Mouse (Mus musculus) heart, adult 8-10 months (tissue): Measurements from ENCODE around the gene Hcrtr1. TPM values are rescaled to one million over a fixed set of nuclear protein-coding genes. Genes with fewer than 3 reads are reported as not detected.

Source experiments
- DNase-seq: peaks from one replicate; pipeline ENCODE4 v3.0.0; 2022; ENCODE audit warnings: low spot score
- total RNA-seq, 4 experiments: library from RNA; stranded (reverse); gene quantifications; 2 replicates each; pipeline ENCODE4 v1.2.4; 2022

Hcrtr1 gene
- total RNA-seq, result not detected

DNA sequence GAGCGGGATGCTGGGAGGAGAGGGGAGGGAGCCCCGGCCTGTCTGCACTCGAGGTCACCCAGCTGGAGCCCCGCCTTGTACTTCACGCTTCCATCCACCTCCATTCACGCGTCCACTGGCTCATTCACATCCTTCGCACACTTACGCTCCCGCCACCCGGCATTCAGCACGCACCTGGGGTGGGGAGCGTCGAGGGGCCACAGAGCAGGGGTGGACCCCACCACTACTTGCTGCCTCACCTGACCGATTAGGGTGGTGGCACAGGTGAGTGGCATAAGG, at the start of gene Hcrtr1:
Hcrtr1 (minus strand) TSS at position 146 of the 279 bp plus-strand sequence.
- no peak for DNase-seq

DNA sequence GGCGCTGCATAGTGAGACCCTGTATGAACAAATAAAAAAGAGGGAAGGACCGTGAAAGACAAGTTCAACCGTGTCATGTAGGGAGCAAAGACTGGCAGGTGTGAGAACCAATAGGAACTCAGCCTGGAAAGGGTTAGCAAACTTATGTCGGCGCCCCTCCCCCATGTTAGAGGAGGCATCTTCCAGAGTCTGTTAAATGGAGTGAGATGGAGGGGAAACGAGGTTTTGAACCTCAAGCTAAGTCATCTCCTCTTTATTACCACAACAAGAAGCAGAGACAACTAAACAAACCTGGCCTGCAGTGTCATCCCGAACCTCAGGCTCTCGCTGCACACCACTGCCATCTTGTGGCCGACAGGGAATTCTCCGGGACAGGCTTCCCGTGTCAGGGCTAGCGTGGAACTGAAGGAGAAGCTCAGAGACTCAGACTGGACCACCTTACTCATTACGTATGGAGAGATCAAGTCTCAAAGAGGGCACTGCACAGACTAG, 49.7 kb upstream of the Hcrtr1 start:
- DNase-seq, result peak; percentile 86

DNA sequence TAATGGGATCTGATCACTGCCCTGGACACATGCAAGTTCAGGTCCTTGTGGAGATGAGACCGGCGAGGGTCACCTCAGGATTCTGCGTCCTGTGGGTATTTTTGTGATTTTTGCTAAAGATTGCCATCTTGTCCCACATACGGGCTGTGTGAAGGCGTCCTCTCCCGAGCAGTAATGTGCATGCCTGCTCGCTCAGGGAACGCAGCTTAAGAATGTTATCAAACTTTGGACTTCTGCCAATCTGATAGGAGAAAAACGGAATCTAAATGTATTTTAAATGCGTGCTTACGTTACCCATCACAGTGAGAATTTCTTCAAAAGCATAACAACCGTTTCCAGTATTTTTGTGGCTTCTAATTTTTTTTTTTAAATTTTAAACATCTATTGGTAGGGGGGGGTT, 47.7 kb upstream of the Hcrtr1 start:
- DNase-seq, result no peak

DNA sequence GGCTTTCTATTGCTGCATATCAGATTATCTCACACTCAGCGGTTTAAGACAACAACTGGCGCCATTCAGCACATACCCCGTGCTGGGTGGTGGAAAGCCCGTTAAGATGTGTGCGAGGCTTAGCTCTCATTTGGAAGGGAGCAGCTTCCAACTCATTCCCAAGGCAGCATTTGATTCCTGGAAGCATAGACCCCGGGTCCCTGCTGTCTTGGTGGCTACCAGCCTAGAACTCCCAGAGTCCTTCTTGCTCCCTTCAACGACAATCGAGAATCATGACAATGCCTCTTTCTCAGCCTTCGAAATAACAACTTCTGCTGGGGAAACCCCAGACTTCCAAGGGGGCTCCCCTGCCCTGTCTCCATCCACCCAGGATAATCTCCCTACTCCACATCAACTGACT, 47.3 kb upstream of the Hcrtr1 start:
- no peak for DNase-seq

DNA sequence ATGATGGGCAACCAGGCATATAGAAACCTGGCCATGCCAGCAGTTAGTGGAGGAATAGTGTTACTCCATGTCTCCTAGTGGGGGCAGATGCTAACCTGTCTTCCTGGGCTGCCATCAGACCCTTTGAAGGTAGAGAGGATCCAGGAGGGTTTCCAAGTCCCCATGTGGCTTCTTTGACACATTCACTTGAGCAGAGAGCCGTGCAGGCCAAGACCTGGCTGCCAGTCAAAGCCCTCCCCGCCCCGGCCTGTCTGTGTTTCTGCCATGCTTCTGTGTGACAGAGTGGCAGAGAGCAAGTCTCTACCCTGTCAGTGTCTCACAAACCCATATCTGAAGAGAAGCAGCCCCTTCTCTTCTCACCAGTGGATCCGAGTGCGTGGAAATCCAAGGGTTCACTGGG, 44.7 kb upstream of the Hcrtr1 start:
- DNase-seq, result no peak

DNA sequence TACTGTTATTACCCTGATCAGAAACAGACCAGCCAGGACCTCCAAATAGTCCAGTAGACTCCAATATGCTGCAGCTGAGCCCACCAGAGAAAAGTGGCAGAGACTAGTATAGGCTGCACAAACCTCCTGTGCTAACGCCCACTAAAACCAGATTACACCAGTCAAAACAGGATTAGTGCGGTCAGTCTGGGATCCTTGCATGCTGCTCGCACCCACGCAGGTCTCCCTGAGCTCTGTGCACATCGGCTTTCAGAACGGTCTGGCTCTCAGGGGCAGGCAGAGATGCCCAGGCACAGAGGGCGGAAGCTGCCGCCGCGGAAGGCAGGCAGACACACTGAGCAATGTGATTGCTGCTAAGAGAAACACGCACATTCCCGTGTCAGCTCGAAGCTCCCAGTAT, 43.9 kb upstream of the Hcrtr1 start:
- DNase-seq, result no peak

DNA sequence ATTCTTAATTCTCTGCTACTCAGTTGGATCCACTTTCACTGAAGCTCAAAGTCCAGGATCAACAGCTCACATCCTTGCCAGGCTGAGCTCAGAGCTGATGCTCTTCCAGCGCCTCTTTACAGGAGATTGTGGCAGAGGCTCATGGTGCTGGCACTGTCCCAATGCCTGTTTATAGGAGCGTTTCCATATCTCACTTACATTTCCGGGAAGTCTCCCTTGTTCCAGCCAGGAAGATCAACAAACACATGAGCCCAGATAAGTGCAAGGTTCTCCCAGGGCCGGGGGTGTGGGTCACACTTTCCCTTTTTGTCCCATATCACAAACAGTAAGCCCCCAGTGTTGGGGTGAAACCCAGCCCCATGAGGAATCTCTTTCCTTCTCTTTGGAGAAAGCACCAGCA, 42.7 kb upstream of the Hcrtr1 start:
- DNase-seq, result peak; percentile 54

DNA sequence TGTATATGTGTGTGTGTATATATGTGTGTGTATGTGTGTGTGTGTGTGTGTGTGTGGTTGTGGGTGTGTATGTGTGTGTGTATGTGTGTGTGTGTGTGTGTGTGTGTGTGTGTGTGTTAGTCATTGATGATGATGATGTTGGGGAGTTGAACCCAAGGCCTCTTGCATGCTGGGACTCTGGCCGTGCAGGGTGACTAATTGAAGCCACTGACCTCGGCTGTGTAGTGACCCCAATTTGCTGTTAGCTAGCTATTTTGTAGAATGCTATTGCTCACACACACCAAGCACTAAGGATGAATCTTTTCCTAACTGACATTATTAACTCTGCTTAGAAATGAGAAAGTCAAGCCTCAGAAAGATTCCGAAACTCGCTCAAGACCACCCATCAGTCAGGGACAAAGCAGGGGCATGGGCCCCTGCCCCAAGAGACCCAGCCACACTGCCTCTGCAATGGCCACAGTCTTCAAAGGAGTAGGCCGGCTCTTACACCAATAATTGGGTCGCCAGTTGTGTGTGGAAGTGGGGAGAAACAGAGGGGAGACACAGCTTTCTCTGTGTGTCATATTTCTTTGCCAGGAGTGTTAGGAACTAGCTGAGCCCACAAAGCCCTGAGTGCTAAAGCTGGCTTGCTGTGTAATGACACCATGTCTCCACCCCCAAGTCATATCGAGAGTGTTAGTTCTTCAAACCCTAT, 41.9 kb upstream of the Hcrtr1 start:
- DNase-seq, result no peak

DNA sequence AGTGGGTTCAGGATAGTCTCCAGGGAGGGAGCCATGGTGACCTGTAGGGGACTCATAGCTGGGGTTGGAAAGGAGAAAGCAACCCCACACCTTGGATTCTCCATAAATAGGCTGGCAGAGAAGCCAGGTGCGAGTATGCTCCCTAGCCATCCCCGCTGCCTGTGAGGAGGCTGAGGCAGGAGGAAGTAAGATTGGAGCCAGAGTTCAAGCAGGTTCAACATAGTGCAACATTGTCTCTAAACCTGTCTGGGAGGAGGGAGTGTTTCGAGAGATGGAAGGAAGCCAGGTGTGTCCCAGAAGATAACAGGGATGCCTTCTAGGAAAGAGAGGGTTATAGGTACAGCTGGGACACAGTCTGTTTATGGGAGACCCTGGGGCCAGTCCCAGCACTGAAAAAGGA, 40.7 kb upstream of the Hcrtr1 start:
- DNase-seq, result no peak

DNA sequence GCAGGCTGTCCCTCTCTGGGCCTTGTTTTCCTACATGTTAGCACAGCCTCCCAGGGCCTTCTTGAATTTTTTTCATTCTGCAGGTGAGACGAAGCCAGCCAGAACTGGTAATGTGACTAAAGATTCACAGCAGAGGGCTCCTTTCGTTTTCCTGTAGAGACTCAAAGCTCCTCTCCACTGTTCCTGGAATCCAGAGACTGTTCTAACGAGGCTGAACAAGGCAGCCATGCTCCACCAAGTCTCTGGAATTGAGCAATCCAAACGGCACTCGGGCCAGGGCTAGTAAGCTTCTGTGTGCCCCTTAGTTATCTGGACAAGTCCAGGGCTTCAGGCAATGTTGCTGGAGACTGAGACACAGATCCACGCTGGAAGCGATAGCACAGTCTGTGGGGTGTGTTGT, 38.4 kb upstream of the Hcrtr1 start:
- no peak for DNase-seq

DNA sequence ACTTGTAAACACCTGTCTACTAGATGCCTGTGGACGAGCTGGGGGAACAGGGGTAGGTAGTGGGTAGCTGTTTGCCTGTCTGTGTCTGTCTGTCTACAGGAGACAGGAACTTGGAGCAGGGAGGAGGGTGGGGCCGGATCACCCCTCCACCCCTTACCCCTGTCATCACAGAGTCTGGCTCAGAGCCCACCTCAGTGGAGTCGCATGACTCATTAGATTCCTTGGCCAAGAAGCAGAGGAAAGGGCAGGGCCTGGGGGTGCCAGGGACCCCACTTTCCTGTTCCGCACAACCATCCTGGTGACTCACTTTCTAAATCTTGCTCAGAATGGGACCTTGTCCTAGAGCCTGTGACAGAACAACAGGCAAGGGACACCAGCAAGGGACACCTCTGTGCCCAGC, 37.9 kb upstream of the Hcrtr1 start:
- DNase-seq, result peak; percentile 69

DNA sequence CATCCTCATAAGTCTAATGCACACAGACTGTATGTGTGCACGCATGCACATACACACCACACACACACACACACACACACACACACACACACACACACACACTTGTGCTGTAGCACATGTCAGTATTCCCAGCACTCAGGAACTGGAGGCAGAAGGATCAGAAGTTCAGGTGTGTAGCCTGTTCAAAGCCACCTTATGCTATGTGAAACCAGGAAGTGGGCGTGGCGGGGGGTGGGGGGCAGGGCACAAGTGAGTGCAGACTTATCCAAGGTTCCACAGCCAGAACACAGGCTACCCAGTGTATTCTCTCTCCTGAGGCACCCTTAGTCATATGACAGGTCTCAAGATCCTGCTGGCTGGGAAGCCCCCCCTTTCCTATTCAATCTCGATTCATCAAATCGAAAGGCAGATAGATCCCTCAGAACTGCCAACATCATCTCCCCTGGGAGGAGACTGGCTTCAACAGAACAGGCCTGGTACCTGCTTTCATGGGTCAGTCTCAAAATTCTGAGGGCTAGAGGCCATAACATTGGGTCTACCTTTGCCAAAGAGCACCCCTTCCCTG, 37.1 kb upstream of the Hcrtr1 start:
- no peak for DNase-seq

DNA sequence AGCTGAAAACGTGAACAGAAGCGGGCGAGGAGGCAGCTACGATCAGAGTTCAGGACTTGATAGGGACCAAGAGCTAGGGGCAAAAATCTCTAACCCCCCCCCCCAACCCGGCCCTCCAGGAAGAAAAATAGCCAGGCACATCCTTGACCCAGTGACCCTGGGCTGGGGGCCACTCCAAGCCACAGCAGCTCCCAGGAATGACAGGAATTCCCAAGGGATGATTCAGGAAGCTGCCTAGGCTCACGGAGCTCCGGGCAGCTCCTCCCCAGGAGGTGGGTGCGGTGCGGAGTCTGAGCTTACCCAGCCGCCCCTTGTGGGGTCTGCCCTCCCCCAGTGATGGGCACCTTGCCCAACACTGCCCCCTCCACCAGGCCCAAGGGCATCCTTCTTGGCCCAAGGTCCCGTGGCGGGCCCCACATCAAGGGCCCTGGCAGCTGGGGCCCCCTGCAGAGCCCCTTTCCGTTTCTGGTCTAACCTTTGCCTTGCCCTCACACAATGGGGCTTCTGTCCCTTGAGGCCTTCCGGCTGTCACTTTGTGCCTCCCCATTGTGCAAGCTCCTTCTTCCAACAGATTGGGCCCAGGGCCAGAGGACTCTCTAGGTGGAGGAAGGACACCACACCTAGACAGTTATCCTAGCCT, 36.0 kb upstream of the Hcrtr1 start, which contains the start of gene Tinagl1:
Tinagl1 (minus strand) TSS at position 51 of the 640 bp plus-strand sequence.
- DNase-seq, result peak; percentile 65

DNA sequence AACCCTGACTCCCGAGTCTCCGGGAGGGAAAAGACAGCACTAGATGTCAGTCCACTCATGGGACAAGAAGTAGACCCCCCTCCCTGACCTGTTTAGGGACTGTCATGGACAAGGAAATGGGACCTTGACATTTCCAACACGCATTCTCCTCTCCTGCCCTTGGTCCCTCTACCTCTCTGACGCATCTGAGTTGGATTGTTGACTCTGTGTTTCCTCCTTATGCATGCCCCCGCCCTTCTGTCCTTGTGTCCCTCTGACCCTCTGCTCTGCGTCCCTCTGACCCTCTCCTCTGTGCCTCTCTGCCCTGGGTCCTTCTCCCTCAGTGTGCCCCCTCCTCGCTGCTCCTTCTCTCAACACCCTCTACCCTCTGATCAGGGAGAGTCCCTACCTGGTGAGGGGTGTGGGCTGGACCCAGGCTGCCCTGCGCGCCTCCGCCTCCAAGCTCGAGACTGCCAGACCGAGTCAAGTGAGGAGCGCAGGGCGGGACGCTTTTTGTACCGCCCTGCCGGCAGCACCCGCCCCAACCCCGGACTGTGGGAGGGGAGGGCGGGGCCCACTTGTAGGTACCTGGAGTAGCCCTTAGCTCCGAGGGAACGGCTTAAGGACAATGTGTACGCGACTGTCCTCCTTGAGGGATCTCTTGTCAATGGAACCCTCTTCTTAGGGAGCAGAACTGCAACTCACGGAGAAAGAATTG, 35.3 kb upstream of the Hcrtr1 start:
- DNase-seq, result peak; percentile 70

DNA sequence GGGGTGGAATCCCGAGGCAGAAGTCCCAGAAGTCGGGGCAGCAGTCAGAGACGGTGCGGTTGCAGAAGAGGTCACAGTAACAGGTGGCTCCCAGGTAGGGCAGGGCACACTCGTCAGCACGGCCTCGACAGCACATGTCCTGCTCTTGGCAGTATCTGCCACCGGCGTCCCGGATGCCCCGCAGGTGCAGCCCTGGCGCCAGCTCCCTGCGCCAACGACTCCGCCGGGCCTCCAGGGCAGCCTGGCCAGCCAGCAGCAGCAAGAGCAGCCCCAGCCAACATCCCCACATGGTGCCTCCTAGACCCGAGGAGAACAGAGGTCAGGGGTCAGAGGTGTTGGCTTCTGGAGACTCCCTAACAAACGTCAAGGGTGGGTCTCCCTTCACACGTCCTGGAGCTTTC, 34.8 kb upstream of the Hcrtr1 start:
- no peak for DNase-seq

DNA sequence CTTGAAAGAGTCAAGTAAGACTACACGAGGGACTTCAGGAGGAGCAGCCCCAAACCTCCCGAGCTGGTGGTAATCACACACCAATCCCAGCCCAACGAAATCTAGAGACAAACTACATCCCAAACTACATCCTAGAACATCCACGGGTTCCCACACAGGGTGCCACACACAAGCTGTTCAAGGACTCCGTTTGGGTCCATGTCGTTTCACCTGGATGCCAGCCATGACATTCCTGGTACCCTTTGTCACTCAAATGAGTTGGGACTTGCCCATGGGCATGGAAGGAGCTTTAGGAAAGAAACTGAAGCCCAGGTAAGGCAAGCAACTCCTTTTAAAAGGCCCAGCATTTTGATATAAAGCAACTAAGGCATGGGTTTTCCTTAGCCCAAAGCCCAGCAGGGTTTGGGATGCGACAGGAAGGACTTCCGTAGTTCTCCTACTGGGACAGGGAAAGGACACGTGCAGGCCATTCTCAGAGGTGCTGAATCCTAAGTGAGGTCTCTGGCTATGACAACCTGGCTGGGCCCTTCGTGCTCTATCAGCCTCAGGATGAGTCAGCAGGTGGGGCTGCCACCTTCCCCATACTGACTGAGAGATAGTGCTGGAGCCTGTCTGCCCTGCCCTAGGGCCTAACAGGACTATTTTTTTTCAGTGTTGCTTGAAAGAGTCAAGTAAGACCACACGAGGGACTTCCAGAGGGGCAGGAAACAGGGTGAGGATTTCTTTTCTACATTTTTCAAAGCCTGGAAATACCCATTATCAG, 34.1 kb upstream of the Hcrtr1 start:
- peak; percentile 33 for DNase-seq

DNA sequence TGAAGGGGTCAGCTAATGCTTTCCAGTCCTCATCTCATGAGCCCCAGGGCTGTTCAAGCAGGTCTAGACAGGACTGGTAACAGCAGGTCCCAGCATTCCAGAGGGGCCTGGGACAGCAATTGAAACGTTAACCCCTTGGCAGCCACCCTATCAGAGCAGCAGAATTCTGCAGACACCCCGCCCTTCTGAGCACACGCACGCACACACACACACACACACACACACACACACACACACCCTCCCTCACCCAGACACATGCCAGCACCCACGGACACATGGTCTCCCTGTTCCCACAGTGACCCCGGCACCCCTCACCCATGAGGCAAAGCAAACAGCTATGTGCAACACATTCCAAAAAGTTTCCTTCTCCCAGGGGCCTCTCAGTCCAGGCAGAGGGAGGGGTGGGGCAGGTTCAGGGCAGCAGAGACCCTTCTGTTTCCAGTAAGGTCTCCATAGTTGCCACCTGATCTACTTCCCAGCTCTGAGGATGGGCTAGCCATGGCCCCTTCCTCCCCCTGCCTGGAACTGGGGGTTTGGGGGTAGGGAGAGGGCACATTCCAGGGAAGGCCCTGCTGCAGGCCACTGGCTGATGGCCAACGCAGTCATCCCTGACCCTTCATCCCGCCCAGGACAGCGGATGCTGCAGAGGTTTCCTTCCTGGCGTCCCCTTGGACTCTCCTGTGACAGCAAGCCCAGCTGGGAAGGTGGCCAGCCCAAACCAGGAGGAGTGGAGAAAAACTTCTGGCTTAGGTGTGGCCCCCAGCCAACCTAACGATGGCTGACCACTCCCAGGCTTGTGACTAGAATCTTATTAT, 33.0 kb upstream of the Hcrtr1 start:
- peak; percentile 85 for DNase-seq

DNA sequence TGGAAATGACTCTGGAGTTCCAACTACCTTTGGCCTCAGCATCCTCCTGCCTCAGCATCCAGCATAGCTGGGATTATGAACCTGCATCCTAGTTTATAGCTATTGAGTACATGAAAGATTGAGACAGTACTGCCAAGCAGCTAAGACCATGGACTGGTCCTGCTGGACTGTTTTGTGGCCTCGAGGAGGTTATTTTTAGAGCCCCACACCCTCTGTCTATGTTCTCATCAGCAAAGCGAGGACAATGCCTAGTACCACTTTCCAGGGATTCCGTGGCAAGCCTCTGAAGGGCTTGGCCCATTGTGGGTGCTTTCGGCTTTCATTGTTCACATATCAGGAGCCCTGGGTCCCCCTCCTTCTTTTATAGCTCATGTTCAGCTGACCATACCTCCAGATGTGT, 31.2 kb upstream of the Hcrtr1 start:
- no peak for DNase-seq

DNA sequence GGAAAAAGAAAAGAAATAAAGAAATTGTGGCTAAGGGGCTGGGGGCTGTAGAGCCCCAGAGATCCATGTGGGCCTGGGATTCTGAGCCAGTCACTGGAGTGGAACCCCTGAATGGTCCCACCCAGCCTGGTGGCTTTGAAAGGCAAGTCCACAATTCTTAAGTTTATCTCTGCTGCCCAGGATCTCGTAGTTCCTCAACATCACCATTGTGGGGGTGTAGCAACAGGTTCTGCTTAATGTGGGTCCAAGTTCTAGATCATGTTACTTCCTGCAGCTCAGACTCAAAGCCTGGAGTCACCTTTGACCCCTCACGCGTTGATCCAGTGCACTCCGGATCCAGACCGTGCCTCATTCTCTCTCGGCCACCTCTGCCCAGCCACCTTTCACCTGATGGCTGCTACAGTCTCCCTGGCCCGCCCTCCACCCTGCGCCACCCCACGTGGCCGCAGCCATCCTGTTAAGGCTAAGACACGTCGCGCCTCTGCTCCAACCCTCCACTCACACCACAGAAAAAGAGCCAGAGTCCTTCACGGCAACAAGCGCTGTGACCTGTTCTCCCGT, 30.3 kb upstream of the Hcrtr1 start:
- DNase-seq, result no peak

DNA sequence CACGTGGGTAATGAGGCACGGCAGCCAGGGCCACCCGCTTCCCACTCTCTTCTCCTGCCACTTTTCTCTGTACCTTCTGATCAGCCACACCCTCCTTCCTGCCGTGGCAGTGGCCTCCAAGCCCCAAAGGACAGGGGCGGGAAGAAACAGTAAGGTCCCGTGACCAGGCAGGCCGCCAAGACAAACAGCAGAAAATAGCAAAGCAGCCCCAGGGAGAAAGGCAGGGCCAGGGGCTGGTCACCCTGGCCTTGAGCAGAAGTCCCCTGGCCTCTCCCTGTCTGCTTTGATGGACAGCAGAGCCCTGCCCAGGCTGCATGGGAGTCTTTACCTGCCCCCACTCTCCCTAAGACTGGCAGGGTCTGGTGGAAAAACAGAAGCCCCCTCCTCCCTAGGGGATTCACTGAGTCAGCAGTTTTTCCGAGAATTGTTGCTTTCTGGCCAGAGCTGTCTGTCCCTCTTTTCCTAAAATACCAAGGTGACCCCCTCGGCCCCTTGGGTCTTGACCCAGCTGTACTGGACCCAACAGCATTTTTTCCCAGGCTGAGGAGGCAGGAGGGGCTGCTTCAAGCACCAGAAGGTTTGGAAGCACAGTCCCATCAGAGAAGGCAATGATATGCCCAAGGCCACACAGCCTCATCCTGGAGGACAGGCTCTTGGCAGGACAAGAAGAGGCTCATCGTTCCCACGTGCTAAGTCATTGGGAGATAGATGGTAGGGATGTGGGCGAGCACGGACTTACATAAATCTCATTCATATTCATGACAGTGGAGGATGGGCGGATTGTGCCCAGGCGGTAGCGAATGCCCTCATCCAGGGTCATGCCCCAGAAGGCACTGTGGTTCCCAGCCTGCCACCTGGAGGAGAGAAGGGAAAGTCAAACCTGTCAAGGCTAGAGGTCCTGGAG, 29.4 kb upstream of the Hcrtr1 start:
- DNase-seq, result peak; percentile 95
